Mouse (Mus musculus) ES-E14 (cell line): ENCODE results near the gene Tmem214.

Source experiments
- CHD2 ChIP-seq: IDR thresholded peaks from 2 replicates; pipeline ENCODE4 v1.6.1; 2014; ENCODE audit warnings: mild to moderate bottlenecking, low read depth, low read length, inconsistent platforms
- HCFC1 ChIP-seq: IDR thresholded peaks from 2 replicates; pipeline ENCODE4 v1.6.1; 2012; ENCODE audit warnings: low read length, inconsistent platforms, borderline replicate concordance; ENCODE audit not compliant: insufficient read depth
- MAFK ChIP-seq: IDR thresholded peaks from 2 replicates; pipeline ENCODE4 v1.6.1; 2014; ENCODE audit warnings: mild to moderate bottlenecking, low read depth, low read length, inconsistent platforms; ENCODE audit not compliant: insufficient read depth
- ZC3H11A ChIP-seq: IDR thresholded peaks from 2 replicates; pipeline ENCODE4 v1.6.1; 2012; ENCODE audit warnings: low read depth, mild to moderate bottlenecking, inconsistent platforms, low read length, borderline replicate concordance
- ZNF384 ChIP-seq: IDR thresholded peaks from 2 replicates; pipeline ENCODE4 v1.6.1; 2012; ENCODE audit warnings: low read depth, low read length, inconsistent platforms

DNA sequence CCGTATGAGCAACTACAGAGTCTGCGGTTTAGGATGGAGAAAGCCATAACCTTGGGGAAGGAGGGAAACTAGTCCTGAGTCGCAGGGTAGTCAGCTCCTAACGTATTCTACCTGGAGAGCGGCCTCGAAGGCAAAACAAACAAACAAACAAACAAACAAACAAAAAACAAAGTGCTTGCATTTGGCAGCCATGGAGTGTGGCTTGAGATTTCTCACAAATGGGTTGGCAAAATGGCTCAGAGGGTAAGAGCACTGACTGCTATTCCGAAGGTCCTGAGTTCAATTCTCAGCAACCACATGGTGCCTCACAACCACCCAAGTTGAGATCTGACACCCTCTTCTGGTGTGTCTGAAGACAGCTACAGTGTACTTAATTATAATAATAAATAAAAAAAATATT lies 42.1 kb downstream of the Tmem214 start:
- TF ChIP-seq CHD2 (no peak), MAFK (no peak), ZC3H11A (no peak), HCFC1 (no peak), ZNF384 (no peak)
